Mouse (Mus musculus): ENCODE measurements around the gene Hist1h2ah. TPM values are rescaled to one million over a fixed set of nuclear protein-coding genes. Genes with fewer than 3 reads are reported as not detected.

The Hist1h2ah gene
- polyA plus RNA-seq (2012; rRNA removed) = 0.89 and 1.4 TPM in 2 replicates

GRCm38 (mm10) chr13:22035267-22036148, at the start of gene Hist1h2ah, which contains the start of gene Hist1h2bk:
Gene Hist1h2ah, minus strand, starts transcription at chr13:22035568.
Gene Hist1h2bk, plus strand, starts transcription at chr13:22035870.

GRCm38 (mm10) chr13:22084140-22084539, 48.8 kb upstream of the Hist1h2ah start, which contains the start of gene Vmn1r188:
Gene Vmn1r188, plus strand, starts transcription at chr13:22084440.

GRCm38 (mm10) chr13:22042568-22043502, 7.5 kb upstream of the Hist1h2ah start, which contains the start of the genes Hist1h2ag and Hist1h2bj:
Gene Hist1h2ag, minus strand, starts transcription at chr13:22042944.
Gene Hist1h2bj, plus strand, starts transcription at chr13:22043214.

GRCm38 (mm10) chr13:22041142-22041536, 5.8 kb upstream of the Hist1h2ah start, which contains the start of gene Hist1h4i:
Gene Hist1h4i, minus strand, starts transcription at chr13:22041362.

GRCm38 (mm10) chr13:22009642-22010041, 25.7 kb downstream of the Hist1h2ah start, which contains the start of gene Prss16:
Gene Prss16, minus strand, starts transcription at chr13:22009742.

Other genes starting within 250 kb of the Hist1h2ah start
- gene Hist1h2an, start 248.3 kb downstream of the Hist1h2ah start, polyA plus RNA-seq (2012; rRNA removed) = 1.2 and 1.3 TPM in 2 replicates
- gene Hist1h2bp, start 248.1 kb downstream of the Hist1h2ah start, polyA plus RNA-seq (2012; rRNA removed) = 0.28 and 0.64 TPM in 2 replicates
- 1.2 and 3.8 TPM in 2 replicates for gene Hist1h2bq, start 225.4 kb downstream of the Hist1h2ah start, polyA plus RNA-seq (2012; rRNA removed)
- not detected in 2 replicates for gene Hist1h2ao, start 225.1 kb downstream of the Hist1h2ah start, polyA plus RNA-seq (2012; rRNA removed)
- not detected in 2 replicates for gene Hist1h4m, start 223.8 kb downstream of the Hist1h2ah start, polyA plus RNA-seq (2012; rRNA removed)
- gene Hist1h4n, start 203.4 kb downstream of the Hist1h2ah start, polyA plus RNA-seq (2012; rRNA removed) = 7.9 and 9.3 TPM in 2 replicates
- gene Hist1h2ap, start 202.1 kb downstream of the Hist1h2ah start, polyA plus RNA-seq (2012; rRNA removed) = 8.6 and 10.7 TPM in 2 replicates
- 1.7 and 2.6 TPM in 2 replicates for gene Hist1h2br, start 201.8 kb downstream of the Hist1h2ah start, polyA plus RNA-seq (2012; rRNA removed)
- 12.3 and 13.4 TPM in 2 replicates for gene Zfp184, start 90.5 kb downstream of the Hist1h2ah start, polyA plus RNA-seq (2012; rRNA removed)
- gene Pom121l2, start 54.4 kb downstream of the Hist1h2ah start, polyA plus RNA-seq (2012; rRNA removed) = 0.03 and 0.04 TPM in 2 replicates
- gene Prss16, start 25.8 kb downstream of the Hist1h2ah start, polyA plus RNA-seq (2012; rRNA removed) = not detected in 2 replicates
- 2.4 and 3.9 TPM in 2 replicates for gene Hist1h2bk, start 302 bp upstream of the Hist1h2ah start, polyA plus RNA-seq (2012; rRNA removed)
- 7.9 and 9.4 TPM in 2 replicates for gene Hist1h4i, start 5.8 kb upstream of the Hist1h2ah start, polyA plus RNA-seq (2012; rRNA removed)
- gene Hist1h2ag, start 7.4 kb upstream of the Hist1h2ah start, polyA plus RNA-seq (2012; rRNA removed) = 6.1 and 6.9 TPM in 2 replicates
- gene Hist1h2bj, start 7.6 kb upstream of the Hist1h2ah start, polyA plus RNA-seq (2012; rRNA removed) = 3.2 and 4.0 TPM in 2 replicates
- 0.01 TPM in 2 replicates for gene Vmn1r188, start 48.9 kb upstream of the Hist1h2ah start, polyA plus RNA-seq (2012; rRNA removed)
- gene Vmn1r189, start 70.3 kb upstream of the Hist1h2ah start, polyA plus RNA-seq (2012; rRNA removed) = not detected in 2 replicates
- gene Vmn1r191, start 148.4 kb upstream of the Hist1h2ah start, polyA plus RNA-seq (2012; rRNA removed) = not detected in 2 replicates
- not detected in 2 replicates for gene Vmn1r192, start 155.6 kb upstream of the Hist1h2ah start, polyA plus RNA-seq (2012; rRNA removed)
- not detected in 2 replicates for gene Vmn1r193, start 187.6 kb upstream of the Hist1h2ah start, polyA plus RNA-seq (2012; rRNA removed)
- not detected in 2 replicates for gene Vmn1r194, start 208.6 kb upstream of the Hist1h2ah start, polyA plus RNA-seq (2012; rRNA removed)
- not detected in 2 replicates for gene Vmn1r195, start 235.0 kb upstream of the Hist1h2ah start, polyA plus RNA-seq (2012; rRNA removed)